Mouse (Mus musculus) WW6 (cell line): ENCODE data around the gene Hltf.

Experiments used
- DNase-seq: peaks from one replicate; pipeline ENCODE4 v3.0.0-alpha.2; 2013; ENCODE audit warnings: low read depth, low spot score

Hltf gene

DNA sequence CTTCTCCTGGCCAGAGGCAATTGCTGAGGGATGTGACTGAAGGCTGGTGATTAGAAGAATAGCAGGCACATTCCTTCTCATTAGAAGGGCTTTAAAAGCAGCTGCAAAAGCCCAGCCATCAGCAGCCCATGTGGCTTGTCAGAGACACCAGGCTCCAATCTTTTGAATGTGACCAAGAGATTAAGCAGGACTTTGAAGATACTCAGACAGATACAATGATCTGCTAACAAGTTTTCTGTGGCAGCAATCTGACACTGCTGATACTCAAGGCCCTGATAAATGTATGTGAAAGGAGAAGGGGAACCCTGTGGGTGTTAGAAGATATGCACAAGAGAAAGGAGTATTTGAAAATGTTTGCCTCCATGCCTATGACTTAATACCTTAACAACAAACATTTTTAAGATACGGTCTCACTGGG, 88.1 kb downstream of the Hltf start:
- no peak for DNase-seq

DNA sequence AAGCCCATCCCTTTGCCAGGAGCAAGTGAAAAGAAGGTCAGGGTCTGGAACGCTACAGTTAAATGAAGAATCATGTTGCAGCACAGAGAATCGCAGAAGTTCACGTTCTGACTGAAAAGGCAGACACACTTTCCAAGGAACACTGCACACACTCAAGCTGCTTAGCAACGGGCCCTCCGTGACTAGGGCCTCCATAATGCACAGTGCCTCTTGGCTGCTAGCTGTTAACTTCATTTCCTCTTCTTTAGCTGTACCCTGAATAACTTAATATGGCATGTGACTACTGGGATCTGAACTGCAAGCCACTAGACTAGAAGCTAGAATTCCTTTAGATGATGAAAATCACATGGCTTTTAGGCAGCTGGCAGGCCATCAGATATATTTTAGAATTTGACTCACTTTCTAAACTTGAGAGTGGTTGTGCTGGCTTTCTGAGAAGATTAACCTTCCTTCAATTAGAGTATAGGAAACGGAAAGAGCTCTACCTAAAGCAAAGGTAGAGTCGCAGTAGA, 89.3 kb downstream of the Hltf start:
- no peak for DNase-seq

- no peak for DNase-seq
These were observed 90.0 kb downstream of the Hltf start for GRCm38 (mm10) chr3:20147647-20148046.

DNA sequence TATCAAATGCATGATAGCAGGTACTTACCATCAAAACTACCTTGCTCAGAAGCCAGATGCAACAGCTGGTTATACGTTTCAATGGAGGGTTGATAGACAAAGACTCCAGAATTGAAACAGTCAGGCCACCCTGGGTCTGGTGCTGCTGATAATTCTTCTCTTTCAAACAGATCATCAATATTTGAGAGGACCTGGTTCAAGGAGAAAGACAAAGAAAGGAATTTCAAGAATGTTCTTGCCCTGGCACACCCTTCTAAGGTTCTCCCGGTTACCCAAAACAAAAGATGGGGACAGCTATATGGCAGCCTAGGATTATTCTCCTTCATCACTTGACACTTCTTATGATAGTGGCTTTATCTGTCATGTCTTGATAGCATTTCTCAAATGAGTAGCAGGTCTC, 92.9 kb downstream of the Hltf start:
- no peak for DNase-seq

GRCm38 (mm10) chr3:20151651-20152050, 94.0 kb downstream of the Hltf start:
- no peak for DNase-seq

GRCm38 (mm10) chr3:20154531-20155367, 97.1 kb downstream of the Hltf start, which contains the start of gene Gyg:
Gene Gyg (minus strand): TSS chr3:20155317.
- DNase-seq, result no peak

DNA sequence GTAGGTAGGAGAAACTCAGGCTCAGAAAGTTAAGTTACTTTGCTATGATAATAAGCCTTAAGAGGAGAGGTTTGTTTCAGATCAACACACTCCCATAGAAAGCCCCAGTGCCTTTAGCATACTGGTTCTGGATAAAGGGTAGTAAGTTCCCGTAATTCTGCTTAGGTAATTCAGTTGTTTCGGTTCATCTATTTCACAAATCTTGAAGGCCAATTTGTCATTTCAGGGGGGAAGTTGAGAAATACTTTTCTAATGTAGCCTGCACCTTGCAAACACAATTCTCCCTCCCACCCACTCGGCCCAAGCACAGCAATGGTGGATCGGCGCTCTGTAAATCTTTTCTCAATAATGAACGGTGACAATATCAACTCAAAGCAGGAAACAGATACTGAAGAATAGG, 97.9 kb downstream of the Hltf start:
- no peak for DNase-seq

DNA sequence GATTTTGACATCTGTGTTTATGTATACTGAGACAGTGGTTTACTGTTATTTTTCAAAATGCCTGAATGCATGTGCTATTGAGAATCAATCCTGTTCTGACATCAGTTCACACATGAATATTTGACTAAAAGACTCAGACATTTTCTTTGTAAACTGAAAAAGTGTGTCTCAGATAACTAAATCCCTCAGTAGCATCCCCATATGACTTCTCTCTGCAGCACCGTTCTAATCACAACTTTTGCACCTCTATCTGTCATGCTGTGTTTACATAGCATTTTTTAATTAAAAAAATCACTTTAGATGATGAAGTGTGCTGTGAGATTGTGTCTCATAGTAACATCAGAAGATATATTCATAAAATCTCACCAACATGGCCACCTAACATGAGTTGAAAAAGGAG, 109.9 kb downstream of the Hltf start:
- no peak for DNase-seq
